Mouse (Mus musculus) intestine, embryonic 15.5 days (tissue): ENCODE measurements at regions not wholly inside any gene's neighbourhood (a gene's known extent, or its start where the extent isn't known, plus 50 kb on each side); places are given as distances from the start of the nearest gene placed in this dataset.

ENCODE experiments used
- ATAC-seq: fragments of 200-750 bp; cut with Nextera tagmentation; 2 replicates; pipeline ENCODE4 v1.8.0; 2017; ENCODE audit warnings: moderate TSS enrichment, moderate library complexity
- H3K27ac ChIP-seq: fragments of 300-500 bp; sonication (generic); 2 replicates; pipeline ENCODE4 v1.5.1; 2015; ENCODE audit warnings: mild to moderate bottlenecking, inconsistent platforms
- H3K27me3 ChIP-seq: fragments of 300-500 bp; sonication (generic); replicated peaks from 2 replicates; pipeline ENCODE4 v1.6.1; 2015; ENCODE audit warnings: inconsistent platforms
- H3K36me3 ChIP-seq: fragments of 300-500 bp; sonication (generic); 2 replicates; pipeline ENCODE4 v1.6.1; 2015; ENCODE audit warnings: inconsistent platforms
- H3K4me1 ChIP-seq: fragments of 300-500 bp; sonication (generic); replicated peaks from 2 replicates; pipeline ENCODE4 v1.6.1; 2015; ENCODE audit warnings: inconsistent platforms
- H3K4me2 ChIP-seq: fragments of 300-500 bp; sonication (generic); replicated peaks from 2 replicates; pipeline ENCODE4 v1.6.1; 2015; ENCODE audit warnings: mild to moderate bottlenecking, inconsistent platforms
- H3K4me3 ChIP-seq: fragments of 300-500 bp; sonication (generic); replicated peaks from 2 replicates; pipeline ENCODE4 v1.5.1; 2015; ENCODE audit warnings: inconsistent platforms
- H3K9ac ChIP-seq: fragments of 300-500 bp; sonication (generic); 2 replicates; pipeline ENCODE4 v1.6.1; 2015; ENCODE audit warnings: inconsistent platforms
- H3K9me3 ChIP-seq: fragments of 300-500 bp; sonication (generic); 2 replicates; pipeline ENCODE4 v1.6.1; 2016; ENCODE audit warnings: inconsistent platforms
- WGBS: fragments of 180-500 bp; shearing (Covaris S2); methylation state at CpG from one replicate; pipeline ENCODE4 v1.1.7; 2015; 5-methylcytosine and 5-hydroxymethylcytosine counted together

DNA sequence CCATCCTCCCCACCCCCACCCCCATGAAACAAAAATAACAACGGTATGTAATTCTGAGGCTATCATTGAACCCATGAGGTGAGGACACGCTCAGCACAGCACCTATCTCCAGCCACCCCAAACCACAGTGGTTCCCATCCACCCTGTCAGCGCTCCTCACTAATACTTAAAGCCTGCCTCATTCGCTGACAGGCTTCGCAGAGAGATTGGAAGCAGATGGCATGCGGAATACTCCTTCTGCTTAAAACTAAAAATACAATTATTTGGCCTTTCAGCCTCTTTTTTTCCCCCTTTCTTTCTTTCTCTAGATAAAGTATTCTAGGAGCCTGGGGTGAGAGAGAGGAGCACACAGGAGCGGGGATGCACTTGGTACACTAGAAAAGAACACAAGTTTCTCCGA lies 199.9 kb downstream of the Prdm2 start:
- H3K4me3 ChIP-seq, result no peak overlapping the region
- ATAC-seq, result no peak
- H3K4me1 ChIP-seq, result no peaks in the 10 kb centered on the region
- no peaks in the 10 kb centered on the region for H3K27me3 ChIP-seq
- no peaks in the 10 kb centered on the region for H3K9me3 ChIP-seq
- H3K9ac ChIP-seq, result no peak overlapping the region
- H3K4me2 ChIP-seq, result no peak overlapping the region
- no peak overlapping the region for H3K27ac ChIP-seq
- WGBS, result 86% methylated on average over 8 of the region's 8 CpGs
- no peaks in the 10 kb centered on the region for H3K36me3 ChIP-seq

DNA sequence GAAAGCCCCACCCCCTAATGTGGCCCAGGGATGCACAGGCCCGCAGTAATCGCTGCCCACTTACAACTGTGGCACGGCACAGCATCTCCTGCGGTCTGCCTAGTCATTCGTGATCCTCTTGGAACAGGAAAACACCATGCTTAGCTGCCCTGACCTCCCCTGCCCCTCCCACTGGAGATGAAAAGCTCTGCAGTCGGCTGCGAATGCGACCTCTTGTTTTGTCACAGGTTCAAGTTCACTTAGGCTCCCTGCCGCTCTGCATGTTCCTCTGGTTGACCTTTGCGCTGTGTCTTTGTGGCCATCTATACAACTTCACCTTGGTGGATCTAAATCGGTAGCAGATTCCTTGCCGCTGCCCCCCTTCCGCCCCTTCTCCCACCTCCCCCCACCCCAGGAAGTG lies 210.8 kb downstream of the Prdm2 start:
- no peaks in the 10 kb centered on the region for H3K27me3 ChIP-seq
- 44% methylated on average over 13 of the region's 13 CpGs for WGBS

DNA sequence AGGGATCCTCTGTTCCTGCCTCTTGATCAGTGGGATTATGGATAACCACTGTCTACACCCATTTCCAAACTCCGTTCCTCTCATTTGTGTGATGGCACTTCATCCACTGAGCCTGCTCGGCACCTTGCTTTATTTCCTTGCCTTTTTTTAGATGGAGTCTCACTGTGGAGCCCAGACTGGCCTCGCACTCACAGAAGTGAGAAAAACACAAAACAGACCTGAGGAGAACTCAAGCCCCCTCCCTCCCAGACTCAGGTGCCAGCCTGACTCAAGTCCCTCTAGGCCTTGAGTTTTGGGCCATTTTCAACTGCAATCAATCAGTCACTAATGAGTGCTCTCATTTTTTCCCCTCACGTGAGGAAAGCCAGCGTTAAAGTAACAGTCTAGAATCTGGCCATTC lies 211.3 kb downstream of the Prdm2 start:
- Histone ChIP-seq H3K27me3 (no peaks in the 10 kb centered on the region), H3K27ac (no peak overlapping the region), H3K4me3 (no peak overlapping the region), H3K4me1 (no peaks in the 10 kb centered on the region), H3K4me2 (no peak overlapping the region), H3K36me3 (no peaks in the 10 kb centered on the region), H3K9ac (no peak overlapping the region), H3K9me3 (no peaks in the 10 kb centered on the region)
- ATAC-seq, result no peak
- 70% methylated on average over 5 of the region's 5 CpGs for WGBS

More for the DNA sequence above, 210.8 kb downstream of the Prdm2 start:
- no peak for ATAC-seq
- no peaks in the 10 kb centered on the region for H3K36me3 ChIP-seq
- no peaks in the 10 kb centered on the region for H3K4me1 ChIP-seq
- no peaks in the 10 kb centered on the region for H3K9me3 ChIP-seq
- no peak overlapping the region for H3K4me2 ChIP-seq
- H3K9ac ChIP-seq, result no peak overlapping the region
- H3K27ac ChIP-seq, result no peak overlapping the region
- no peak overlapping the region for H3K4me3 ChIP-seq

DNA sequence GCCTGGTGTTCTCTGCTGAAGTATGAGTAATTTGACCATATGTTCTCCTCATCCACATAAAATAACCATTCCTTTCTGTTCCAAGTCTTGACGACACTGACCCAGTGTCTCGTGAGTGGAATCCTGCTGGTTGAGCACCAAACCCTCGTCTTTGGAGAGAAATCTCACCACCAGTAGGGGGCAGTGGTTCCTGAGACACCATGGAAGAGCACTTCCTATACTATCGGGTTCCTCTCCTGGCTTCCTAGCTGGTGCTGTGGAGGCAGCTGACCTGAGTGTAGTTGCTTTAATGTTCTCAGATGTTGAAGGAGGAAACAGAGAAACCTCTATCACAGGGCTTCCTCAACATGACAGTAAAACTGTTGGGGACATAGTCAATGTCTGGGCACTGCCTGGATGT lies 216.4 kb downstream of the Prdm2 start:
- ATAC-seq, result no peak
- WGBS, result 62% methylated on average over 4 of the region's 4 CpGs
- no peak overlapping the region for H3K27ac ChIP-seq
- no peak overlapping the region for H3K4me3 ChIP-seq
- H3K27me3 ChIP-seq, result no peaks in the 10 kb centered on the region
- H3K9ac ChIP-seq, result no peak overlapping the region
- H3K36me3 ChIP-seq, result no peaks in the 10 kb centered on the region
- H3K4me1 ChIP-seq, result no peaks in the 10 kb centered on the region
- no peak overlapping the region for H3K4me2 ChIP-seq
- H3K9me3 ChIP-seq, result no peaks in the 10 kb centered on the region

DNA sequence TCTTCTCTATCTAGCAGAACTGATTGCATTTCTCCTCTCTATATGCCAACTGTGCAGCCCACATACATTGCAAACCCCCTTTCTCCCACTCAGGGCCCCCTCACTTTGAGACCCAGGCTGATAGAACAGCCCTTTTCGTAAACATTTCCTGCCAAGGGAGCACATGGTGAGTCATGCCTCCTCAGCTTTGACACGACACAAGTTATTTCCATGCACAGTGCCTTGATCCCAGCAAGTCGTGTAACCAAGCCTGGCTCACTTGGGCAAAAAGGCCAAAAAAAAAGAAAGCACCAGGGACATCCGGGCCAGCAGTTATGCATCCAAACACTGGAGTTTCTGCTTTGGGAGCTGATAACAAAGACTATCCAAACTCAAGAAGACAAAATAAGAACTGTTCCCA lies 221.4 kb downstream of the Prdm2 start:
- Histone ChIP-seq H3K4me1 (no peaks in the 10 kb centered on the region), H3K27me3 (no peaks in the 10 kb centered on the region), H3K9ac (no peak overlapping the region), H3K4me3 (no peak overlapping the region), H3K27ac (no peak overlapping the region), H3K36me3 (no peaks in the 10 kb centered on the region), H3K9me3 (no peaks in the 10 kb centered on the region), H3K4me2 (no peak overlapping the region)
- WGBS, result 36% methylated on average over 4 of the region's 4 CpGs
- no peak for ATAC-seq

DNA sequence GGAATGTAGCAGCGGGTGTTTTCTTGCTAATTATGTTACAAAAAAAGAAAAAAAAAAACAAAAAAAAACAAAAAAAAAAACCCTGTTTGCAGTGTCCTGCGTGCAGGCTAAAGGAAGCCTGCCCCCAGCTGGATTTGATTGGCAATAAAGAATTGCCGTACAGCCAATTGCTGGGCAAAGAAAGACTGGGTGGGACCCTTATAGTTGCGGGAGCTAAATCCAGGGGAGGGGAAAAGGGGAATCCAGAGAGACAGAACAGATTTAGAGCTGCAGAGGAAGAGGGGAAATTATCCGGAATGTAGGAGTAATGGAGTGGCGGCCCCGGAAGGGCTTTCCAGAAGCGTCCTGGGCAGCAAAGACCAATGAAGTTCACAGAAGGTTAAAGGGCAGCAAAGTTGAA lies 223.6 kb downstream of the Prdm2 start:
- H3K9ac ChIP-seq, result no peak overlapping the region
- WGBS, result 1% methylated on average over 8 of the region's 8 CpGs
- no peaks in the 10 kb centered on the region for H3K27me3 ChIP-seq
- H3K4me3 ChIP-seq, result no peak overlapping the region
- peak overlapping the region; percentile 33 for H3K4me2 ChIP-seq
- no peak for ATAC-seq
- H3K36me3 ChIP-seq, result no peaks in the 10 kb centered on the region
- H3K9me3 ChIP-seq, result no peaks in the 10 kb centered on the region
- no peak overlapping the region for H3K27ac ChIP-seq
- H3K4me1 ChIP-seq, result no peaks in the 10 kb centered on the region

DNA sequence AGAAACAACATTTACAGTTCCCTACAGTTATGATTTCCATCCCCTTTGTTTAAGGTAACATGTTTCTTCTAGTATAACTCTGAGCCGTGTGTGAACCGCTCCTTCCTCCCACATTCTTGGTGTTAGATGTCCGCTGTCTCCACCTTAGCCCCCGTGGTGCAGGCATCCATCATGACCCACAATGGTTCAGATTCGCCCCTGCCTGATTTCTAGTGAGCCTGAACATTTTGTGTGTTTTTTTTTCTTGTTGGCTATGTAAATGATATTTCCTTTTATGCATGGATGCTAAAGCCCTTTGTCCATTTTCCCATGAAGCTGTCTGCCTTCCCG lies 229.5 kb downstream of the Prdm2 start:
- H3K4me1 ChIP-seq, result no peaks in the 10 kb centered on the region
- H3K36me3 ChIP-seq, result no peaks in the 10 kb centered on the region
- H3K9me3 ChIP-seq, result no peaks in the 10 kb centered on the region
- no peak for ATAC-seq
- 60% methylated on average over 6 of the region's 6 CpGs for WGBS
- H3K4me2 ChIP-seq, result no peak overlapping the region
- no peak overlapping the region for H3K4me3 ChIP-seq
- H3K9ac ChIP-seq, result no peak overlapping the region
- no peaks in the 10 kb centered on the region for H3K27me3 ChIP-seq
- no peak overlapping the region for H3K27ac ChIP-seq

DNA sequence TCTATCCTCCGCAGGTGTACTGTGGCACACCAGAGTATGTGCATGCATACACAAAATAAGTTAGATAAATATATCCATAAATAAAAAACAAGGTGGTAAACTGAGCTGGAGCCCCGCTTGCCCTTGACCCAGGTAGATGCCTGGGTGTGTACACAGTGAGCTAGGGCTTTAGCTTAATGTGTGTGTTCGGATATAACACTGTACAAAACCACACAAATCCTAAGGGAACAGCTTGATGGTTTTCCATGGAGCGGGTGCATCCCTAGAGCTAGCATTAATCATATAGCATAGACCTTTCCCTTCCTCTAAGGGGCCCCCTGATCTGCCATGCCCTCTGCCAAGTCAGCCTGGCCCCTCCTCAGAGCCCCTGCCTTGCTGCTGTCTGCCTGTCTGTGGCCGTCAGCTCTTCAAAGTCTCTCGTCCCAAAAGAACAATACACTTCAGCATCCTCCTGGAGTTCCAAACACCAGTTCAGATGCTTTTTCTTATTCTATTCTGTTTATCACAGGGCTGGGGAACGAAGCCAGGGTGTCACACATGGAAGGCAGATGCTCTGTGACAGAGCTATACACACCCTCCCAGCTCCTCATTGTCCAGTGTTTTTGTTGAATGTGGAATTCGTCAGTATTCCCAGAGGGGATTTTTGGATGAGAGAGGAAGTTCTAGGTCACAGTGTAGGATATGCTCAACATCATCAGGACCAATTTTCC lies 230.1 kb downstream of the Prdm2 start:
- no peak overlapping the region for H3K4me2 ChIP-seq
- no peak for ATAC-seq
- no peaks in the 10 kb centered on the region for H3K36me3 ChIP-seq
- WGBS, result 59% methylated on average over 8 of the region's 8 CpGs
- no peaks in the 10 kb centered on the region for H3K9me3 ChIP-seq
- H3K9ac ChIP-seq, result no peak overlapping the region
- no peak overlapping the region for H3K27ac ChIP-seq
- no peaks in the 10 kb centered on the region for H3K4me1 ChIP-seq
- H3K27me3 ChIP-seq, result no peaks in the 10 kb centered on the region
- no peak overlapping the region for H3K4me3 ChIP-seq

DNA sequence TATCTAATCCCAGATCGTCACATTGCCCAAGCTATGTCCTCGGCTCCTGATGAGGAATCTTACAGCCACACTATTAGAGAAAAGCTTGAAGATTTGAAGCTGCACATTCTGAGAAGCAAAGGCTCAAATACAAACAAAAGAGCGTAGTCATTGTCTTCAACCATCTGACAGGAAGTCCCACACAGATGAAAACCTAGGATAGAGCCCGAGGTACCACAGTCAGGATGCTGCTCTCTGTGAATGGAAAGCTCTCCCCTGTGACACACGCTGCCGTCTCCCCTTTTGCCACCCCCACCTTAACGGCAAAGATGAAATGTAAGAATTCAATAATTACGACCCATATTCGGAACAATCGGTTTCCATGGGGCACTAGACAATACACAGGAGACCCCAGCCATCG lies 237.2 kb downstream of the Prdm2 start:
- H3K27ac ChIP-seq, result no peak overlapping the region
- 81% methylated on average over 11 of the region's 11 CpGs for WGBS
- no peaks in the 10 kb centered on the region for H3K4me1 ChIP-seq
- H3K9me3 ChIP-seq, result no peaks in the 10 kb centered on the region
- ATAC-seq, result no peak
- no peak overlapping the region for H3K9ac ChIP-seq
- H3K4me3 ChIP-seq, result no peak overlapping the region
- no peaks in the 10 kb centered on the region for H3K36me3 ChIP-seq
- H3K4me2 ChIP-seq, result no peak overlapping the region
- no peaks in the 10 kb centered on the region for H3K27me3 ChIP-seq

DNA sequence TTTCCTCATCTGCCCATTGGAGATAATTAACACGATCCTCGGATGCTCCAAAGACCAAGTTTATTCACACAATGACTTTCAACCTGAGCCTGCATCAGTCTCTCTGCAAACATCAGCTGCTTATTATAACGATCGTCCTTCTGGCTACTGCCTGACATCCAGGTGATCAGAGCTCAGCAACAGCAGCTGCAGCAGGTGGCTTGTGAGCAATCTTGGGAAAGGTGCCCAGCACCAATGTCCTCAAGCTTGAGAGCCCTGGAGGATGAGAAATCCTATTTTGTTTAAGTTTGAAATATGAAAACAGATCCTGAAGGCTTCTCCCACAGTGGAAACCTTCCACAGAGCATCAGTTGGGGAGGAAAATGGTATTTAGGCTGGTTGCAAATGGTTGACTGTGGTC lies 242.8 kb downstream of the Prdm2 start:
- Histone ChIP-seq H3K9me3 (no peaks in the 10 kb centered on the region), H3K36me3 (no peaks in the 10 kb centered on the region), H3K9ac (no peak overlapping the region), H3K27ac (no peak overlapping the region), H3K4me1 (no peaks in the 10 kb centered on the region), H3K4me3 (no peak overlapping the region), H3K27me3 (no peaks in the 10 kb centered on the region), H3K4me2 (no peak overlapping the region)
- 69% methylated on average over 4 of the region's 4 CpGs for WGBS
- no peak for ATAC-seq

DNA sequence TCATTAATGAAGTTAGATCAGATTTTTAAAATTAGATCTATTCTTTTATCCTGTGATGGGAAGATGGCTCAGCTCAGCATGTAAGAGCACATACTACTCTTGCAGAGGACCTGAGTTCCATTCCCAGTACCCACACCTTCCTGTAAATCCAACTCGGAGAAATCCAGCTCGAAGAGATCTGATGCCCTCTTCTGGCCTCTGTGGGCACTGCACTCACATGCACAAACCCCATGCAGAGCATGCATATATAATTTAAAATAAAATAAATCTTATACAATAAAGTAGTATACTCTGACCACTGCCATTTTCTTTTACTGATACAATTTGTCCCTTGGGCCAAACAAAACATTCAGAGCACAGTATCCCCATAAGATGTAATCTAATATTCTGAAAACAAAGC lies 245.2 kb downstream of the Prdm2 start:
- H3K27me3 ChIP-seq, result no peaks in the 10 kb centered on the region
- H3K4me2 ChIP-seq, result no peak overlapping the region
- no peaks in the 10 kb centered on the region for H3K4me1 ChIP-seq
- no peaks in the 10 kb centered on the region for H3K9me3 ChIP-seq
- H3K27ac ChIP-seq, result no peak overlapping the region
- no peak overlapping the region for H3K9ac ChIP-seq
- WGBS, result 87% methylated on average over 2 of the region's 2 CpGs
- no peaks in the 10 kb centered on the region for H3K36me3 ChIP-seq
- no peak for ATAC-seq
- H3K4me3 ChIP-seq, result no peak overlapping the region

DNA sequence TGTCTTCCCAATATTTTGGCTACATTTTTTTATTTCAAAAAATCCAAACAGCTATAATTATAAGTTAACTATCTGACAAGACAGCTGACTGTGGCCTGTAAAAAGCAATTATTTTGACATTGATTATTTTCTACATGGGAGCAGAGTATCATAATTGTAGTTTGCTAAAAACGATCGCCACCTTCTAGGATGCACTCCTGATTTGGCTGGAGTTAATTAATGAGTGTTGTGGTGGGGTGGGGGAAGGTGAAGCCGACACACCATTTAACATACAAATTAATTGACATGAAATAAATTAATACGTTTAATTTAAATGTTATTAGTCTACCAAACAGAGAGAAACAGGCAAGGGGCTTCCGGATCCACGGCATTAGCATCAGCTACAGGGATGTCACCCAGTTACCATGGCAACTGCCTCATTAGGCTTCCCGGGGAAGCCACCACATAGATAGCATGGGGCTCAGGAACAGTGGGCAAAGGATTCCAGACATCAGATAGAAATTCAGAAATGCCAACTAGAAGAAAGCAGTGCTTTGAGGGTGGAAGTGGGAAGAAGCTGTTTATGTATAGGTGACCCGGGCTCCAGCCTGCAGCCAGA lies 255.9 kb downstream of the Prdm2 start:
- H3K9me3 ChIP-seq, result no peaks in the 10 kb centered on the region
- no peak overlapping the region for H3K4me2 ChIP-seq
- H3K9ac ChIP-seq, result no peak overlapping the region
- WGBS, result 72% methylated on average over 8 of the region's 8 CpGs
- ATAC-seq, result no peak
- no peak overlapping the region for H3K4me3 ChIP-seq
- no peaks in the 10 kb centered on the region for H3K36me3 ChIP-seq
- no peak overlapping the region for H3K27ac ChIP-seq
- H3K27me3 ChIP-seq, result no peaks in the 10 kb centered on the region
- H3K4me1 ChIP-seq, result no peaks in the 10 kb centered on the region

DNA sequence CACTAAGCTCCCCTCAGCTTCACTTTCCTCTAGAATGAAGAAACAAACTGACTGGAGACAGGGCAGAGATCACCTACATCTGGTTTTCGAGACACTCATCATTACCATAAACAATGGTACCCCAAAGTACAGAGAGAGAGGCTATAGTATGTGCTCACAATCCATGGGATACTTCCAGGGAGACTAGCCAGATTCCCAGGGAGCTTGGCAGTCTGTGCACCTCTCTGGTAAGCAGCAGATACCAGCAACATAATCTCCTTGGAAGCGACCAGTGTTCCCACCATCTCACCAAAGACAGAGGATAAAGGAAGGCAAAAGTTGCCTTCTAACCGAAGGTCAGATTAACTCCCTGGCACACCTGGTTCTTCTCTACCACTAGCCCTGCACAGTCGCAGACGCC lies 256.4 kb downstream of the Prdm2 start:
- no peak overlapping the region for H3K4me3 ChIP-seq
- H3K9ac ChIP-seq, result no peak overlapping the region
- H3K36me3 ChIP-seq, result no peaks in the 10 kb centered on the region
- H3K27ac ChIP-seq, result no peak overlapping the region
- H3K4me2 ChIP-seq, result no peak overlapping the region
- H3K27me3 ChIP-seq, result no peaks in the 10 kb centered on the region
- ATAC-seq, result no peak
- 80% methylated on average over 5 of the region's 5 CpGs for WGBS
- no peaks in the 10 kb centered on the region for H3K9me3 ChIP-seq
- H3K4me1 ChIP-seq, result no peaks in the 10 kb centered on the region
